Mouse (Mus musculus): ENCODE data around the gene Strc.

GRCm38 (mm10) chr2:121425890-121426289 lies 38.9 kb upstream of the Strc start:
- TF ChIP-seq CTCF (IDR thresholded peaks at IDR 0.05; ENCODE audit: control insufficient read depth, insufficient read depth, insufficient replicate concordance, low read depth, low read length) = no peak
- TF ChIP-seq POLR2A (IDR thresholded peaks at IDR 0.05; ENCODE audit: control insufficient read depth, low read depth, low read length) = no peak
